Mouse (Mus musculus) WW6 (cell line): ENCODE results near the gene Rin2.

Experiments used
- DNase-seq: peaks from one replicate; pipeline ENCODE4 v3.0.0-alpha.2; 2013; ENCODE audit warnings: low read depth, low spot score

The Rin2 gene

GRCm38 (mm10) chr2:145787486-145787885, 112.5 kb downstream of the Rin2 start:
- DNase-seq = no peak

GRCm38 (mm10) chr2:145788562-145789346, 113.7 kb downstream of the Rin2 start:
- no peak for DNase-seq

GRCm38 (mm10) chr2:145793702-145794101, 118.7 kb downstream of the Rin2 start:
- DNase-seq = no peak

- DNase-seq = peak; percentile 36
These were observed 119.4 kb downstream of the Rin2 start for GRCm38 (mm10) chr2:145794318-145794954.

- DNase-seq = no peak
These were observed 122.8 kb downstream of the Rin2 start for GRCm38 (mm10) chr2:145797851-145798250.

- DNase-seq = no peak
These were observed 123.9 kb downstream of the Rin2 start for GRCm38 (mm10) chr2:145798954-145799353.

- no peak for DNase-seq
These were observed 126.5 kb downstream of the Rin2 start for GRCm38 (mm10) chr2:145801322-145802052.

- no peak for DNase-seq
These were observed 127.6 kb downstream of the Rin2 start for GRCm38 (mm10) chr2:145802626-145803025.

- DNase-seq = no peak
These were observed 128.9 kb downstream of the Rin2 start for GRCm38 (mm10) chr2:145803822-145804342.

GRCm38 (mm10) chr2:145804524-145804923, 129.5 kb downstream of the Rin2 start:
- no peak for DNase-seq

GRCm38 (mm10) chr2:145807276-145807675, 132.3 kb downstream of the Rin2 start:
- no peak for DNase-seq

- no peak for DNase-seq
These were observed 133.2 kb downstream of the Rin2 start for GRCm38 (mm10) chr2:145808251-145808650.

GRCm38 (mm10) chr2:145808667-145809066, 133.7 kb downstream of the Rin2 start:
- DNase-seq = no peak

- peak; percentile 31 for DNase-seq
These were observed 135.7 kb downstream of the Rin2 start for GRCm38 (mm10) chr2:145810676-145811075.

GRCm38 (mm10) chr2:145812818-145813217, 137.8 kb downstream of the Rin2 start:
- DNase-seq = no peak

- DNase-seq = no peak
These were observed 142.2 kb downstream of the Rin2 start for GRCm38 (mm10) chr2:145817195-145817594.

GRCm38 (mm10) chr2:145822013-145822782, 147.2 kb downstream of the Rin2 start:
- no peak for DNase-seq

- DNase-seq = no peak
These were observed 148.0 kb downstream of the Rin2 start for GRCm38 (mm10) chr2:145822783-145823729.

GRCm38 (mm10) chr2:145824749-145825148, 149.7 kb downstream of the Rin2 start:
- no peak for DNase-seq

- no peak for DNase-seq
These were observed 150.2 kb downstream of the Rin2 start for GRCm38 (mm10) chr2:145825221-145825620.
